Mouse (Mus musculus) hindbrain, postnatal 0 days (tissue): ENCODE data around the gene Olfr1183. TPM values are rescaled to one million over a fixed set of nuclear protein-coding genes. Genes with fewer than 3 reads are reported as not detected.

ENCODE experiments used
- ATAC-seq: fragments of 200-750 bp; cut with Nextera tagmentation; 2 replicates; pipeline ENCODE4 v1.8.0; 2017; ENCODE audit warnings: mild to moderate bottlenecking, moderate TSS enrichment, moderate library complexity
- DNase-seq: peaks from one replicate; pipeline ENCODE4 v3.0.0-alpha.2; 2015; ENCODE audit warnings: low spot score
- H3K27ac ChIP-seq: fragments of 300-500 bp; sonication (generic); 2 replicates; pipeline ENCODE4 v1.5.1; 2014; ENCODE audit warnings: mild to moderate bottlenecking
- H3K27me3 ChIP-seq: fragments of 300-500 bp; sonication (generic); 2 replicates; pipeline ENCODE4 v1.6.1; 2014; ENCODE audit warnings: low read length, mixed read lengths; ENCODE audit not compliant: insufficient read depth
- H3K36me3 ChIP-seq: fragments of 300-500 bp; sonication (generic); 2 replicates; pipeline ENCODE4 v1.6.1; 2014; ENCODE audit warnings: low read length, mixed read lengths; ENCODE audit not compliant: insufficient read depth
- H3K4me1 ChIP-seq: fragments of 300-500 bp; sonication (generic); 2 replicates; pipeline ENCODE4 v1.6.1; 2014; ENCODE audit warnings: antibody characterized with exemption, low read length, mixed read lengths; ENCODE audit not compliant: insufficient read depth
- H3K4me2 ChIP-seq: fragments of 300-500 bp; sonication (generic); 2 replicates; pipeline ENCODE4 v1.6.1; 2014; ENCODE audit warnings: low read depth, mild to moderate bottlenecking, low read length, moderate library complexity, mixed read lengths
- H3K4me3 ChIP-seq: fragments of 300-500 bp; sonication (generic); 2 replicates; pipeline ENCODE4 v1.5.1; 2014; ENCODE audit warnings: low read length
- H3K9ac ChIP-seq: fragments of 300-500 bp; sonication (generic); replicated peaks from 2 replicates; pipeline ENCODE4 v1.6.1; 2014; ENCODE audit warnings: mild to moderate bottlenecking, low read length, moderate library complexity, mixed read lengths
- H3K9me3 ChIP-seq: fragments of 300-500 bp; sonication (generic); 2 replicates; pipeline ENCODE4 v1.6.1; 2016; ENCODE audit warnings: low read length, mixed read lengths
- CTCF ChIP-seq: IDR thresholded peaks from 2 replicates; pipeline ENCODE4 v1.5.1; 2016; ENCODE audit warnings: antibody characterized with exemption, control low read depth, low read depth
- WGBS: fragments of 180-500 bp; shearing (Covaris S2); extraction: QIAGEN DNeasy Blood & Tissue Kit; methylation state at CpG from one replicate; pipeline ENCODE4 v1.1.7; 2014; 5-methylcytosine and 5-hydroxymethylcytosine counted together
- polyA plus RNA-seq: library from polyadenylated mRNA; unstranded; fragments of >200 nt; fragmentation: Nextera tagmentation; extraction: Ambion mirVana; gene quantifications from 2 replicates; pipeline ENCODE4 v1.2.1, GENCODE M21; 2015
- total RNA-seq: library from RNA; depleted of rRNA; stranded (reverse); fragments of >200 nt; gene quantifications from 2 replicates; pipeline ENCODE4 v1.2.3, GENCODE M21; 2014; rRNA removed

Gene Olfr1183
- total and polyA plus RNA-seq, 2 experiments from 2014 or later, result not detected

GRCm38 (mm10) chr2:88518251-88518650 lies 63.6 kb downstream of the Olfr1183 start, which contains the start of gene Olfr1186:
Olfr1186 (plus strand) TSS chr2:88518551.
- no peaks in the 10 kb centered on the region for H3K27me3 ChIP-seq
- TF ChIP-seq CTCF, result no peak
- 89% methylated on average over 2 of the region's 2 CpGs for WGBS
- DNase-seq (no peak), ATAC-seq (no peak)
- no peaks in the 10 kb centered on the region for H3K36me3 ChIP-seq
- no peak within 1 kb of the TSS for H3K4me2 ChIP-seq
- no peak within 1 kb of the TSS for H3K9ac ChIP-seq
- no peaks in the 10 kb centered on the region for H3K4me1 ChIP-seq
- H3K4me3 ChIP-seq, result no peak within 1 kb of the TSS
- no peak within 1 kb of the TSS for H3K27ac ChIP-seq
- H3K9me3 ChIP-seq, result no peaks in the 10 kb centered on the region

Other genes starting within 250 kb of the Olfr1183 start
- gene Olfr1170, start 226.5 kb upstream of the Olfr1183 start, total RNA-seq, result not detected in 2 replicates
- gene Olfr1170, start 226.5 kb upstream of the Olfr1183 start, polyA plus RNA-seq, result not detected in 2 replicates
- gene Olfr1173, start 175.0 kb upstream of the Olfr1183 start, total RNA-seq, result not detected in 2 replicates
- gene Olfr1173, start 175.0 kb upstream of the Olfr1183 start, polyA plus RNA-seq, result not detected in 2 replicates
- gene Olfr1174-ps, start 139.7 kb upstream of the Olfr1183 start, total RNA-seq, result not detected in 2 replicates
- gene Olfr1174-ps, start 139.7 kb upstream of the Olfr1183 start, polyA plus RNA-seq, result not detected in 2 replicates
- not detected in 2 replicates for gene Olfr1175-ps, start 127.7 kb upstream of the Olfr1183 start, total RNA-seq
- not detected in 2 replicates for gene Olfr1175-ps, start 127.7 kb upstream of the Olfr1183 start, polyA plus RNA-seq
- not detected in 2 replicates for gene Olfr1176, start 118.1 kb upstream of the Olfr1183 start, total RNA-seq
- gene Olfr1176, start 118.1 kb upstream of the Olfr1183 start, polyA plus RNA-seq, result not detected in 2 replicates
- not detected in 2 replicates for gene Olfr1177-ps, start 108.4 kb upstream of the Olfr1183 start, total RNA-seq
- not detected in 2 replicates for gene Olfr1177-ps, start 108.4 kb upstream of the Olfr1183 start, polyA plus RNA-seq
- not detected in 2 replicates for gene Olfr1178, start 67.8 kb upstream of the Olfr1183 start, total RNA-seq
- gene Olfr1178, start 67.8 kb upstream of the Olfr1183 start, polyA plus RNA-seq, result not detected in 2 replicates
- gene Olfr1179, start 48.4 kb upstream of the Olfr1183 start, total RNA-seq, result not detected in 2 replicates
- not detected in 2 replicates for gene Olfr1179, start 48.4 kb upstream of the Olfr1183 start, polyA plus RNA-seq
- not detected in 2 replicates for gene Olfr1180, start 35.7 kb upstream of the Olfr1183 start, total RNA-seq
- gene Olfr1180, start 35.7 kb upstream of the Olfr1183 start, polyA plus RNA-seq, result not detected in 2 replicates
- gene Olfr1181, start 28.7 kb upstream of the Olfr1183 start, total RNA-seq, result not detected in 2 replicates
- not detected in 2 replicates for gene Olfr1181, start 28.7 kb upstream of the Olfr1183 start, polyA plus RNA-seq
- gene Gm13757, start 5.7 kb upstream of the Olfr1183 start, total RNA-seq, result not detected in 2 replicates
- gene Gm13757, start 5.7 kb upstream of the Olfr1183 start, polyA plus RNA-seq, result not detected in 2 replicates
- not detected in 2 replicates for gene Olfr1184, start 28.7 kb downstream of the Olfr1183 start, total RNA-seq
- gene Olfr1184, start 28.7 kb downstream of the Olfr1183 start, polyA plus RNA-seq, result not detected in 2 replicates
- not detected in 2 replicates for gene Olfr1185-ps1, start 38.5 kb downstream of the Olfr1183 start, total RNA-seq
- gene Olfr1185-ps1, start 38.5 kb downstream of the Olfr1183 start, polyA plus RNA-seq, result not detected in 2 replicates
- gene Olfr1186, start 63.7 kb downstream of the Olfr1183 start, total RNA-seq, result not detected in 2 replicates
- not detected in 2 replicates for gene Olfr1186, start 63.7 kb downstream of the Olfr1183 start, polyA plus RNA-seq
- gene Olfr1188, start 102.1 kb downstream of the Olfr1183 start, total RNA-seq, result not detected in 2 replicates
- gene Olfr1188, start 102.1 kb downstream of the Olfr1183 start, polyA plus RNA-seq, result not detected in 2 replicates
- not detected in 2 replicates for gene Olfr1189, start 131.6 kb downstream of the Olfr1183 start, total RNA-seq
- gene Olfr1189, start 131.6 kb downstream of the Olfr1183 start, polyA plus RNA-seq, result not detected in 2 replicates
- gene Olfr1191-ps1, start 185.7 kb downstream of the Olfr1183 start, total RNA-seq, result not detected in 2 replicates
- gene Olfr1191-ps1, start 185.7 kb downstream of the Olfr1183 start, polyA plus RNA-seq, result not detected in 2 replicates
- gene Olfr1192-ps1, start 193.6 kb downstream of the Olfr1183 start, total RNA-seq, result not detected in 2 replicates
- gene Olfr1192-ps1, start 193.6 kb downstream of the Olfr1183 start, polyA plus RNA-seq, result not detected in 2 replicates
- not detected in 2 replicates for gene Olfr1193, start 220.8 kb downstream of the Olfr1183 start, total RNA-seq
- not detected in 2 replicates for gene Olfr1193, start 220.8 kb downstream of the Olfr1183 start, polyA plus RNA-seq
- not detected in 2 replicates for gene Olfr1195, start 234.3 kb downstream of the Olfr1183 start, total RNA-seq
- not detected in 2 replicates for gene Olfr1195, start 234.3 kb downstream of the Olfr1183 start, polyA plus RNA-seq
- not detected in 2 replicates for gene Olfr1196, start 249.7 kb downstream of the Olfr1183 start, total RNA-seq
- not detected in 2 replicates for gene Olfr1196, start 249.7 kb downstream of the Olfr1183 start, polyA plus RNA-seq